ENCODE assay signal across 10 mouse cellular contexts in the genomic region with DNA sequence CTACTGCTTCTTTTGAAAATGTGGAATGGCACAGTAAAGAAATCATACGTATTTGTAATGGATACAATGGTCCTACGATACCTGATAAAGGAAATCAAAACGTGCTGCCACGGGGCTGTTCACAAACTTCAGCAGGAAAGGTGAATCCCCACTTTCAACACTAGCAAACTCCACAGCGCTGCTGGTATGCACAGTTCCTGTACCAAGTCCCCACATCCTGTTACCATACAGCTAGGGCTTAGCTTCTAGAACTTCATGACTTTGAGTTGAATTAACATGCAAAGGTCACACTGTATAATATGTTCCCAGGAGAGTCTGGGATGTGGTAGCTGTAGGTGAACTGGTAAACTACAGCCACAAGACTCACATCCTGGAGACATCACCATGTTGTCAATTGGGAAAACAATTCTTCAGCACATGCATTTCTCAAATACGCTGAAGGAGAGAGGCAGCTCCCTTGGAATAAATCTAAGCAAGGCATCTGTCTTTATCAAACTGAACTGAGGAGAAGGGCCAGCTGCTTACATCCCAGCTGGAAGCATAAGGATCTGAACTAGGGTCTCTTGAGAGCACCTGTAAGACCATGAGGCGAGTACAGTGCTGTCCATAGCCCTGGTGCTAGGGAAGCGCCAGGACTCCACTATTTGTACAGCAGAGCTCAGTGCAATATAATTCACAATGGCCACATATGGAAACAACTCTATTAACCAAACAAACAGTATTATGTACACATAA.
DNase-seq lines count a peak whose midpoint lies in the region; ATAC-seq lines count a peak whose summit lies in the region.
"Had no signal": no experiment of that assay in that cellular context is flagged by ENCODE, and none has a peak within 500 bp of the region (broad histone marks: within the 10 kb centered on the region; RNA-seq: fewer than 3 reads in every experiment).

No protein-coding gene starts in this region.

- intact Hi-C loops in heart, postnatal 10 days (cut with DNase I), result no loop called here

- H3K4me1 ChIP-seq in heart, embryonic 15.5 days (replicated peaks), result peaks cover 53% of the 10 kb centered on the region
- H3K4me1 ChIP-seq in midbrain, embryonic 15.5 days, result peaks cover 28% of the 10 kb centered on the region
- H3K4me1 ChIP-seq in midbrain, embryonic 16.5 days (ENCODE audit: control insufficient read depth, insufficient read depth, low read length), result peaks cover 22% of the 10 kb centered on the region
- peaks cover 45% of the 10 kb centered on the region for H3K4me1 ChIP-seq in intestine, embryonic 16.5 days (ENCODE audit: control insufficient read depth, insufficient read depth, low read length)

- no peak overlapping the region for H3K4me3 ChIP-seq in heart, embryonic 15.5 days
- no peak overlapping the region for H3K4me3 ChIP-seq in midbrain, embryonic 15.5 days
- no peak overlapping the region for H3K4me3 ChIP-seq in midbrain, embryonic 16.5 days (ENCODE audit: low read depth, low read length)
- H3K4me3 ChIP-seq in intestine, embryonic 16.5 days (ENCODE audit: low read length), result no peak overlapping the region
- H3K4me3 ChIP-seq: myocyte had no signal

- peak overlapping the region; percentile 87 for H3K27ac ChIP-seq in heart, embryonic 15.5 days
- 0 out of 2 replicates have a peak overlapping the region, but pooled peaks have one; percentile 27 for H3K27ac ChIP-seq in midbrain, embryonic 15.5 days
- no peak overlapping the region for H3K27ac ChIP-seq in midbrain, embryonic 16.5 days (ENCODE audit: low read length)
- H3K27ac ChIP-seq in intestine, embryonic 16.5 days (ENCODE audit: low read length), result peak overlapping the region; percentile 31

- DNase-seq in heart, postnatal 10 days, result no peak
- peak; percentile 38 to 50 for DNase-seq in thymus, postnatal 10 days (ENCODE audit: low spot score in 2 of 2)
- no peak for DNase-seq in ovary, adult 18-20 months (ENCODE audit: low spot score)
- DNase-seq: adrenal gland, postnatal 25 days had no signal

- no peaks in the 10 kb centered on the region for H3K27me3 ChIP-seq in heart, embryonic 15.5 days
- no peaks in the 10 kb centered on the region for H3K27me3 ChIP-seq in midbrain, embryonic 15.5 days (replicated peaks)
- H3K27me3 ChIP-seq in midbrain, embryonic 16.5 days (ENCODE audit: control insufficient read depth, insufficient read depth, low read depth, low read length), result no peaks in the 10 kb centered on the region
- no peaks in the 10 kb centered on the region for H3K27me3 ChIP-seq in intestine, embryonic 16.5 days (replicated peaks; ENCODE audit: control insufficient read depth, insufficient read depth, low read length)

- H3K9ac ChIP-seq in heart, embryonic 15.5 days, result no peak overlapping the region
- no peak overlapping the region for H3K9ac ChIP-seq in midbrain, embryonic 15.5 days
- no peak overlapping the region for H3K9ac ChIP-seq in midbrain, embryonic 16.5 days (ENCODE audit: low read depth, low read length)
- no peak overlapping the region for H3K9ac ChIP-seq in intestine, embryonic 16.5 days (ENCODE audit: low read depth, low read length)

- no peak for ATAC-seq in heart, embryonic 15.5 days (replicated peaks; ENCODE audit: insufficient number of reproducible peaks, insufficient read depth, low FRiP score, low read depth)
- ATAC-seq in midbrain, embryonic 15.5 days (replicated peaks), result no peak
- no peak for ATAC-seq in midbrain, embryonic 16.5 days
- ATAC-seq in intestine, embryonic 16.5 days, result no peak
- ATAC-seq in frontal cortex, adult (ENCODE audit: low TSS enrichment), result no peak

- H3K9me3 ChIP-seq in heart, embryonic 15.5 days (replicated peaks), result no peaks in the 10 kb centered on the region
- H3K9me3 ChIP-seq in midbrain, embryonic 15.5 days, result no peaks in the 10 kb centered on the region
- no peaks in the 10 kb centered on the region for H3K9me3 ChIP-seq in midbrain, embryonic 16.5 days (replicated peaks; ENCODE audit: control insufficient read depth, low read length, poor library complexity, severe bottlenecking)
- H3K9me3 ChIP-seq in intestine, embryonic 16.5 days (ENCODE audit: control insufficient read depth, low read length), result no peaks in the 10 kb centered on the region

- peak overlapping the region; percentile 61; the same call in 1 of the 2 replicates for H3K4me2 ChIP-seq in heart, embryonic 15.5 days
- H3K4me2 ChIP-seq in midbrain, embryonic 15.5 days, result no peak overlapping the region
- no peak overlapping the region for H3K4me2 ChIP-seq in midbrain, embryonic 16.5 days (ENCODE audit: low read length)
- H3K4me2 ChIP-seq in intestine, embryonic 16.5 days (ENCODE audit: low read depth, low read length), result no peak overlapping the region

- H3K36me3 ChIP-seq in heart, embryonic 15.5 days, result peaks cover 10% of the 10 kb centered on the region; the same call in 1 of the 2 replicates
- H3K36me3 ChIP-seq in midbrain, embryonic 15.5 days (replicated peaks), result no peaks in the 10 kb centered on the region
- H3K36me3 ChIP-seq in midbrain, embryonic 16.5 days (ENCODE audit: control insufficient read depth, insufficient read depth, low read length), result no peaks in the 10 kb centered on the region
- no peaks in the 10 kb centered on the region for H3K36me3 ChIP-seq in intestine, embryonic 16.5 days (ENCODE audit: control insufficient read depth, insufficient read depth, low read length)

- 76% methylated on average over 8 of the region's 8 CpGs for WGBS in heart, embryonic 15.5 days
- WGBS in midbrain, embryonic 15.5 days, result 91% methylated on average over 8 of the region's 8 CpGs
- 87% methylated on average over 8 of the region's 8 CpGs for whole genome bisulfite sequencing in midbrain, embryonic 16.5 days
- WGBS in intestine, embryonic 16.5 days, result 79% methylated on average over 8 of the region's 8 CpGs

Comparison
In these comparisons a context has a peak if more than half of its experiments do, and no peak if none do; other contexts are left out.
1. DNase-seq: peak in thymus, postnatal 10 days (2 of 2); none in heart, postnatal 10 days (0 of 2) and ovary, adult 18-20 months (single experiment).